Mouse (Mus musculus) heart, embryonic 14.5 days (tissue): ENCODE measurements around the gene Selenoh. TPM values are rescaled to one million over a fixed set of nuclear protein-coding genes. Genes with fewer than 3 reads are reported as not detected.

ENCODE experiments used
- ATAC-seq: fragments of 200-750 bp; cut with Nextera tagmentation; 2 replicates; pipeline ENCODE4 v1.8.0; 2017; ENCODE audit warnings: low read depth, moderate TSS enrichment; ENCODE audit not compliant: insufficient number of reproducible peaks, insufficient read depth, low FRiP score
- H3K27ac ChIP-seq, 2 experiments: fragments of 200-500 bp in 1 of 2; fragments of 300-500 bp in 1 of 2; sonication (generic) in 1 of 2; replicated peaks in 1 of 2; 2 replicates each; pipeline ENCODE4 v1.5.1; 2012 to 2014; ENCODE audit warnings: low read depth in 2 of 2, low read length in 2 of 2, control low read depth in 1 of 2, mild to moderate bottlenecking in 1 of 2, mixed read lengths in 1 of 2; ENCODE audit not compliant: control insufficient read depth in 1 of 2, insufficient read depth in 1 of 2
- H3K27me3 ChIP-seq: fragments of 300-500 bp; sonication (generic); 2 replicates; pipeline ENCODE4 v1.6.1; 2014; ENCODE audit warnings: mild to moderate bottlenecking, low read length, control low read depth; ENCODE audit not compliant: control insufficient read depth, insufficient read depth
- H3K36me3 ChIP-seq: fragments of 300-500 bp; sonication (generic); 2 replicates; pipeline ENCODE4 v1.6.1; 2014; ENCODE audit warnings: mild to moderate bottlenecking, control low read depth, low read length, mixed read lengths; ENCODE audit not compliant: control insufficient read depth, insufficient read depth
- H3K4me1 ChIP-seq, 2 experiments: fragments of 200-500 bp in 1 of 2; fragments of 300-500 bp in 1 of 2; sonication (generic) in 1 of 2; 2 replicates each; pipeline ENCODE4 v1.6.1; 2012 to 2014; ENCODE audit warnings: low read length in 2 of 2, control low read depth in 1 of 2, mixed read lengths in 1 of 2; ENCODE audit not compliant: control insufficient read depth in 2 of 2, insufficient read depth in 2 of 2
- H3K4me2 ChIP-seq: fragments of 300-500 bp; sonication (generic); 2 replicates; pipeline ENCODE4 v1.6.1; 2014; ENCODE audit warnings: mild to moderate bottlenecking, low read length
- H3K4me3 ChIP-seq, 2 experiments: fragments of 200-500 bp in 1 of 2; fragments of 300-500 bp in 1 of 2; sonication (generic) in 1 of 2; 2 replicates each; pipeline ENCODE4 v1.5.1; 2012 to 2014; ENCODE audit warnings: low read length in 2 of 2, mild to moderate bottlenecking in 2 of 2, control low read depth in 1 of 2, low read depth in 1 of 2, moderate library complexity in 1 of 2; ENCODE audit not compliant: control insufficient read depth in 1 of 2, insufficient read depth in 1 of 2
- H3K9ac ChIP-seq: fragments of 300-500 bp; sonication (generic); 2 replicates; pipeline ENCODE4 v1.6.1; 2014; ENCODE audit warnings: mild to moderate bottlenecking, low read length
- H3K9me3 ChIP-seq: fragments of 300-500 bp; sonication (generic); 2 replicates; pipeline ENCODE4 v1.6.1; 2016; ENCODE audit warnings: low read length, control low read depth; ENCODE audit not compliant: control insufficient read depth
- WGBS: fragments of 180-500 bp; shearing (Covaris S2); extraction: QIAGEN DNeasy Blood & Tissue Kit; methylation state at CpG from one replicate; pipeline ENCODE4 v1.1.7; 2014; 5-methylcytosine and 5-hydroxymethylcytosine counted together
- polyA plus RNA-seq: library from polyadenylated mRNA; unstranded; fragments of >200 nt; fragmentation: Nextera tagmentation; extraction: Ambion mirVana; gene quantifications from 2 replicates; pipeline ENCODE4 v1.2.1, GENCODE M21; 2014

Gene Selenoh
- polyA plus RNA-seq, result 248 and 271 TPM in 2 replicates

GRCm38 (mm10) chr2:84670569-84670933 lies at the start of gene Selenoh:
TSS of gene Selenoh (minus strand) at chr2:84670770.
- Histone ChIP-seq H3K9ac (peak within 1 kb of the TSS; percentile 97), H3K9me3 (no peaks in the 10 kb centered on the region), H3K4me1 (peaks cover 6 to 12% of the 10 kb centered on the region in 2 experiments), H3K27ac (peak within 1 kb of the TSS; percentile 91 to 95), H3K36me3 (peaks cover 48% of the 10 kb centered on the region), H3K4me3 (peak within 1 kb of the TSS; percentile 98 to 99), H3K4me2 (peak within 1 kb of the TSS; percentile 81), H3K27me3 (no peaks in the 10 kb centered on the region)
- ATAC-seq, result peak; percentile 84
- WGBS, result under 1% methylated on average over 20 of the region's 20 CpGs

- Histone ChIP-seq H3K4me2 (no peak overlapping the region), H3K27ac (no peak overlapping the region), H3K4me1 (peaks cover 0 to 15% of the 10 kb centered on the region in 2 experiments; a peak in 2 of 4 replicates), H3K9ac (no peak overlapping the region), H3K36me3 (0 out of 2 replicates have a peak, but pooled peaks cover 2% of the 10 kb centered on the region), H3K9me3 (no peaks in the 10 kb centered on the region), H3K27me3 (no peaks in the 10 kb centered on the region), H3K4me3 (no peak overlapping the region)
- no peak for ATAC-seq
- 86% methylated on average over 4 of the region's 4 CpGs for WGBS
Observed at GRCm38 (mm10) chr2:84717357-84717756, 46.8 kb upstream of the Selenoh start.

- WGBS, result 27% methylated on average over 9 of the region's 9 CpGs
Observed at GRCm38 (mm10) chr2:84716423-84717355, 46.1 kb upstream of the Selenoh start.

GRCm38 (mm10) chr2:84715562-84716361 lies 45.2 kb upstream of the Selenoh start:
- under 1% methylated on average over 33 of the region's 33 CpGs for WGBS
- H3K4me2 ChIP-seq, result peak overlapping the region; percentile 71
- H3K4me3 ChIP-seq, result peak overlapping the region; percentile 76 to 94
- H3K36me3 ChIP-seq, result peaks cover 11% of the 10 kb centered on the region
- no peaks in the 10 kb centered on the region for H3K9me3 ChIP-seq
- H3K27me3 ChIP-seq, result no peaks in the 10 kb centered on the region
- H3K9ac ChIP-seq, result peak overlapping the region; percentile 98
- H3K27ac ChIP-seq, result peak overlapping the region; percentile 98 to 99
- H3K4me1 ChIP-seq, result peaks cover 0 to 15% of the 10 kb centered on the region in 2 experiments; a peak in 2 of 4 replicates
- ATAC-seq, result peak; percentile 90

More at GRCm38 (mm10) chr2:84716423-84717355, 46.1 kb upstream of the Selenoh start:
- Histone ChIP-seq H3K36me3 (0 out of 2 replicates have a peak, but pooled peaks cover 5% of the 10 kb centered on the region), H3K4me1 (peaks cover 0 to 15% of the 10 kb centered on the region in 2 experiments; a peak in 2 of 4 replicates), H3K4me2 (peak overlapping the region; percentile 71), H3K27me3 (no peaks in the 10 kb centered on the region), H3K9ac (peak overlapping the region; percentile 67), H3K27ac (peak overlapping the region; percentile 95 to 99), H3K9me3 (no peaks in the 10 kb centered on the region), H3K4me3 (peak overlapping the region; percentile 76 to 94)
- no peak for ATAC-seq

GRCm38 (mm10) chr2:84714811-84715561 lies 44.4 kb upstream of the Selenoh start, which contains the start of gene Zdhhc5:
TSS of gene Zdhhc5 (minus strand) at chr2:84715180.
- peak within 1 kb of the TSS; percentile 79 for H3K4me2 ChIP-seq
- H3K27me3 ChIP-seq, result no peaks in the 10 kb centered on the region
- peak within 1 kb of the TSS; percentile 98 for H3K9ac ChIP-seq
- H3K27ac ChIP-seq, result peak within 1 kb of the TSS; percentile 98 to 99
- H3K4me3 ChIP-seq, result peak within 1 kb of the TSS; percentile 92 to 94
- H3K9me3 ChIP-seq, result no peaks in the 10 kb centered on the region
- peaks cover 0 to 15% of the 10 kb centered on the region in 2 experiments; a peak in 2 of 4 replicates for H3K4me1 ChIP-seq
- H3K36me3 ChIP-seq, result peaks cover 18% of the 10 kb centered on the region
- peak; percentile 95 for ATAC-seq
- WGBS, result under 1% methylated on average over 105 of the region's 107 CpGs

- WGBS, result under 1% methylated on average over 26 of the region's 26 CpGs
- H3K36me3 ChIP-seq, result peaks cover 24% of the 10 kb centered on the region
- no peaks in the 10 kb centered on the region for H3K27me3 ChIP-seq
- H3K9ac ChIP-seq, result peak overlapping the region; percentile 98
- peaks cover 0 to 15% of the 10 kb centered on the region in 2 experiments; a peak in 2 of 4 replicates for H3K4me1 ChIP-seq
- H3K27ac ChIP-seq, result peak overlapping the region; percentile 98 to 99
- peak overlapping the region; percentile 79 for H3K4me2 ChIP-seq
- H3K9me3 ChIP-seq, result no peaks in the 10 kb centered on the region
- no peak for ATAC-seq
- H3K4me3 ChIP-seq, result peak overlapping the region; percentile 92 to 94
Observed at GRCm38 (mm10) chr2:84714422-84714810, 43.8 kb upstream of the Selenoh start.
